Mouse (Mus musculus): Measurements from ENCODE around the gene Pax7. TPM values are rescaled to one million over a fixed set of nuclear protein-coding genes. Genes with fewer than 3 reads are reported as not detected.

Pax7 gene
- polyA plus RNA-seq, 1 experiment from 2014 or later = 2.3 TPM

GRCm38 (mm10) chr4:139725421-139725820 lies 107.9 kb downstream of the Pax7 start:
- Histone ChIP-seq H3K9ac (no peak overlapping the region), H3K4me2 (replicated peaks) (no peak overlapping the region), H3K4me1 (peaks cover 9% of the 10 kb centered on the region; the same call in 1 of the 2 replicates), H3K4me3 (no peak overlapping the region), H3K27ac (no peak overlapping the region), H3K36me3 (no peaks in the 10 kb centered on the region), H3K9me3 (peaks cover 3% of the 10 kb centered on the region; the same call in 1 of the 2 replicates), H3K27me3 (replicated peaks) (no peaks in the 10 kb centered on the region)
- WGBS = 73% methylated on average over 15 of the region's 15 CpGs
- ATAC-seq (ENCODE audit: low FRiP score, low read depth) = no peak

- no peaks in the 10 kb centered on the region for H3K36me3 ChIP-seq
- H3K4me2 ChIP-seq (replicated peaks) = no peak overlapping the region
- H3K4me1 ChIP-seq = peaks cover 9% of the 10 kb centered on the region; the same call in 1 of the 2 replicates
- ATAC-seq (ENCODE audit: low FRiP score, low read depth) = no peak
- H3K4me3 ChIP-seq = no peak overlapping the region
- no peaks in the 10 kb centered on the region for H3K27me3 ChIP-seq (replicated peaks)
- no peaks in the 10 kb centered on the region for H3K9me3 ChIP-seq
- H3K27ac ChIP-seq = no peak overlapping the region
- 77% methylated on average over 4 of the region's 4 CpGs for WGBS
- no peak overlapping the region for H3K9ac ChIP-seq
Measured at GRCm38 (mm10) chr4:139724296-139724695, 109.0 kb downstream of the Pax7 start.

- Histone ChIP-seq H3K27ac (no peak overlapping the region), H3K27me3 (replicated peaks) (no peaks in the 10 kb centered on the region), H3K36me3 (no peaks in the 10 kb centered on the region), H3K4me3 (no peak overlapping the region), H3K4me1 (peaks cover 4% of the 10 kb centered on the region; the same call in 1 of the 2 replicates), H3K9me3 (no peaks in the 10 kb centered on the region), H3K4me2 (replicated peaks) (no peak overlapping the region), H3K9ac (no peak overlapping the region)
- WGBS = 77% methylated on average over 5 of the region's 5 CpGs
- ATAC-seq (ENCODE audit: low FRiP score, low read depth) = no peak
Measured at GRCm38 (mm10) chr4:139718978-139719377, 114.3 kb downstream of the Pax7 start.

GRCm38 (mm10) chr4:139716477-139717169 lies 116.7 kb downstream of the Pax7 start:
- ATAC-seq (ENCODE audit: low FRiP score, low read depth) = no peak
- H3K36me3 ChIP-seq = no peaks in the 10 kb centered on the region
- 88% methylated on average over 10 of the region's 10 CpGs for WGBS
- H3K4me3 ChIP-seq = no peak overlapping the region
- H3K4me2 ChIP-seq (replicated peaks) = no peak overlapping the region
- no peaks in the 10 kb centered on the region for H3K9me3 ChIP-seq
- H3K27me3 ChIP-seq (replicated peaks) = 0 out of 2 replicates have a peak, but pooled peaks cover 3% of the 10 kb centered on the region
- H3K27ac ChIP-seq = no peak overlapping the region
- H3K9ac ChIP-seq = no peak overlapping the region
- H3K4me1 ChIP-seq = peaks cover 4% of the 10 kb centered on the region; the same call in 1 of the 2 replicates

GRCm38 (mm10) chr4:139715241-139715932 lies 117.9 kb downstream of the Pax7 start:
- ATAC-seq (ENCODE audit: low FRiP score, low read depth) = no peak
- no peak overlapping the region for H3K27ac ChIP-seq
- peaks cover 13% of the 10 kb centered on the region for H3K4me1 ChIP-seq
- no peaks in the 10 kb centered on the region for H3K9me3 ChIP-seq
- no peak overlapping the region for H3K4me3 ChIP-seq
- 43% methylated on average over 13 of the region's 13 CpGs for WGBS
- H3K36me3 ChIP-seq = no peaks in the 10 kb centered on the region
- H3K9ac ChIP-seq = no peak overlapping the region
- H3K4me2 ChIP-seq (replicated peaks) = no peak overlapping the region
- 0 out of 2 replicates have a peak, but pooled peaks cover 3% of the 10 kb centered on the region for H3K27me3 ChIP-seq (replicated peaks)

- peak overlapping the region; percentile 0; the same call in 1 of the 2 replicates for H3K4me2 ChIP-seq (replicated peaks)
- H3K27me3 ChIP-seq (replicated peaks) = peaks cover 3% of the 10 kb centered on the region; the same call in 1 of the 2 replicates
- H3K4me3 ChIP-seq = no peak overlapping the region
- H3K9me3 ChIP-seq = no peaks in the 10 kb centered on the region
- H3K4me1 ChIP-seq = peaks cover 15% of the 10 kb centered on the region
- no peaks in the 10 kb centered on the region for H3K36me3 ChIP-seq
- peak; percentile 33; the same call in 1 of the 2 replicates for ATAC-seq (ENCODE audit: low FRiP score, low read depth)
- H3K9ac ChIP-seq = no peak overlapping the region
- WGBS = 26% methylated on average over 25 of the region's 25 CpGs
- no peak overlapping the region for H3K27ac ChIP-seq
Measured at GRCm38 (mm10) chr4:139710467-139711334, 122.6 kb downstream of the Pax7 start.

- H3K27ac ChIP-seq = no peak overlapping the region
- no peak overlapping the region for H3K4me3 ChIP-seq
- no peak overlapping the region for H3K4me2 ChIP-seq (replicated peaks)
- 96% methylated on average over 5 of the region's 5 CpGs for WGBS
- H3K9me3 ChIP-seq = no peaks in the 10 kb centered on the region
- peaks cover 9% of the 10 kb centered on the region for H3K4me1 ChIP-seq
- no peaks in the 10 kb centered on the region; the same call in 1 of the 2 replicates for H3K27me3 ChIP-seq (replicated peaks)
- H3K36me3 ChIP-seq = no peaks in the 10 kb centered on the region
- no peak overlapping the region for H3K9ac ChIP-seq
- no peak for ATAC-seq (ENCODE audit: low FRiP score, low read depth)
Measured at GRCm38 (mm10) chr4:139705986-139706385, 127.3 kb downstream of the Pax7 start.

- Histone ChIP-seq H3K4me2 (replicated peaks) (no peak overlapping the region), H3K4me1 (no peaks in the 10 kb centered on the region), H3K27me3 (replicated peaks) (no peaks in the 10 kb centered on the region), H3K9ac (no peak overlapping the region), H3K27ac (no peak overlapping the region), H3K4me3 (no peak overlapping the region), H3K9me3 (no peaks in the 10 kb centered on the region), H3K36me3 (no peaks in the 10 kb centered on the region)
- 86% methylated on average over 11 of the region's 11 CpGs for WGBS
- ATAC-seq (ENCODE audit: low FRiP score, low read depth) = no peak
Measured at GRCm38 (mm10) chr4:139703468-139703867, 129.9 kb downstream of the Pax7 start.

- H3K27ac ChIP-seq = no peak overlapping the region
- H3K36me3 ChIP-seq = no peaks in the 10 kb centered on the region
- no peaks in the 10 kb centered on the region for H3K9me3 ChIP-seq
- H3K4me3 ChIP-seq = no peak overlapping the region
- H3K9ac ChIP-seq = no peak overlapping the region
- no peak for ATAC-seq (ENCODE audit: low FRiP score, low read depth)
- no peak overlapping the region for H3K4me2 ChIP-seq (replicated peaks)
- H3K4me1 ChIP-seq = peaks cover 2% of the 10 kb centered on the region; the same call in 1 of the 2 replicates
- H3K27me3 ChIP-seq (replicated peaks) = no peaks in the 10 kb centered on the region
- 66% methylated on average over 4 of the region's 4 CpGs for WGBS
Measured at GRCm38 (mm10) chr4:139702914-139703313, 130.4 kb downstream of the Pax7 start.

GRCm38 (mm10) chr4:139698602-139699001 lies 134.7 kb downstream of the Pax7 start:
- ATAC-seq (ENCODE audit: low FRiP score, low read depth) = no peak
- no peak overlapping the region for H3K9ac ChIP-seq
- no peaks in the 10 kb centered on the region for H3K27me3 ChIP-seq (replicated peaks)
- H3K4me3 ChIP-seq = no peak overlapping the region
- H3K27ac ChIP-seq = no peak overlapping the region
- peaks cover 9% of the 10 kb centered on the region; the same call in 1 of the 2 replicates for H3K4me1 ChIP-seq
- H3K9me3 ChIP-seq = no peaks in the 10 kb centered on the region
- no peaks in the 10 kb centered on the region for H3K36me3 ChIP-seq
- no peak overlapping the region for H3K4me2 ChIP-seq (replicated peaks)
- WGBS = 58% methylated on average over 8 of the region's 8 CpGs

GRCm38 (mm10) chr4:139697755-139698154 lies 135.6 kb downstream of the Pax7 start:
- Histone ChIP-seq H3K9ac (no peak overlapping the region), H3K27ac (no peak overlapping the region), H3K4me2 (replicated peaks) (peak overlapping the region; percentile 6; the same call in 1 of the 2 replicates), H3K9me3 (no peaks in the 10 kb centered on the region), H3K27me3 (replicated peaks) (no peaks in the 10 kb centered on the region), H3K4me1 (peaks cover 9% of the 10 kb centered on the region; the same call in 1 of the 2 replicates), H3K36me3 (no peaks in the 10 kb centered on the region), H3K4me3 (no peak overlapping the region)
- WGBS = under 1% methylated on average over 9 of the region's 9 CpGs
- peak; percentile 29; the same call in 1 of the 2 replicates for ATAC-seq (ENCODE audit: low FRiP score, low read depth)

- WGBS = 52% methylated on average over 5 of the region's 5 CpGs
- Histone ChIP-seq H3K4me1 (peaks cover 9% of the 10 kb centered on the region; the same call in 1 of the 2 replicates), H3K4me3 (no peak overlapping the region), H3K9ac (no peak overlapping the region), H3K27ac (no peak overlapping the region), H3K27me3 (replicated peaks) (no peaks in the 10 kb centered on the region), H3K9me3 (no peaks in the 10 kb centered on the region), H3K4me2 (replicated peaks) (no peak overlapping the region), H3K36me3 (no peaks in the 10 kb centered on the region)
- ATAC-seq (ENCODE audit: low FRiP score, low read depth) = no peak
Measured at GRCm38 (mm10) chr4:139693315-139693714, 140.0 kb downstream of the Pax7 start.
